Mouse (Mus musculus) heart, embryonic 10.5 days (tissue): ENCODE measurements around the gene Glod5. TPM values are rescaled to one million over a fixed set of nuclear protein-coding genes. Genes with fewer than 3 reads are reported as not detected.

Experiments
- DNase-seq: peaks from one replicate; pipeline ENCODE4 v3.0.0-alpha.2; 2017; ENCODE audit warnings: low spot score
- H3K27ac ChIP-seq: fragments of 300-500 bp; sonication (generic); 2 replicates; pipeline ENCODE4 v1.5.1; 2016; ENCODE audit warnings: mild to moderate bottlenecking
- H3K27me3 ChIP-seq: fragments of 300-500 bp; sonication (generic); 2 replicates; pipeline ENCODE4 v1.6.1; 2016; ENCODE audit warnings: mild to moderate bottlenecking; ENCODE audit not compliant: poor library complexity, insufficient read depth, severe bottlenecking
- H3K36me3 ChIP-seq: fragments of 300-500 bp; sonication (generic); 2 replicates; pipeline ENCODE4 v1.6.1; 2016; ENCODE audit warnings: mild to moderate bottlenecking, moderate library complexity
- H3K4me1 ChIP-seq: fragments of 300-500 bp; sonication (generic); 2 replicates; pipeline ENCODE4 v1.6.1; 2016; ENCODE audit warnings: mild to moderate bottlenecking
- H3K4me3 ChIP-seq: fragments of 300-500 bp; sonication (generic); 2 replicates; pipeline ENCODE4 v1.5.1; 2016; ENCODE audit warnings: mild to moderate bottlenecking, moderate library complexity
- H3K9me3 ChIP-seq: fragments of 300-500 bp; sonication (generic); 2 replicates; pipeline ENCODE4 v1.6.1; 2016; ENCODE audit warnings: mild to moderate bottlenecking, moderate library complexity
- whole genome bisulfite sequencing: fragments of 180-500 bp; shearing (Covaris S2); methylation state at CpG from one replicate; pipeline ENCODE4 v1.1.7; 2016; 5-methylcytosine and 5-hydroxymethylcytosine counted together
- polyA plus RNA-seq: library from polyadenylated mRNA; unstranded; fragments of >200 nt; fragmentation: Nextera tagmentation; extraction: Ambion mirVana; gene quantifications from 2 replicates; pipeline ENCODE4 v1.2.1, GENCODE M21; 2016

Glod5 gene
- polyA plus RNA-seq, 1 experiment from 2014 or later: not detected

- Histone ChIP-seq H3K9me3 (no peaks in the 10 kb centered on the region), H3K4me1 (no peaks in the 10 kb centered on the region), H3K36me3 (no peaks in the 10 kb centered on the region), H3K4me3 (no peak overlapping the region), H3K27me3 (no peaks in the 10 kb centered on the region), H3K27ac (0 out of 2 replicates have a peak overlapping the region, but pooled peaks have one; percentile 36)
- WGBS: 41% methylated on average over 5 of the region's 5 CpGs
- DNase-seq: no peak
Observed at GRCm38 (mm10) chrX:8002001-8002400, 16.3 kb downstream of the Glod5 start.

- Histone ChIP-seq H3K27ac (no peak overlapping the region), H3K27me3 (no peaks in the 10 kb centered on the region), H3K36me3 (no peaks in the 10 kb centered on the region), H3K4me3 (no peak overlapping the region), H3K4me1 (no peaks in the 10 kb centered on the region), H3K9me3 (no peaks in the 10 kb centered on the region)
- 79% methylated on average over 3 of the region's 3 CpGs for WGBS
- DNase-seq: no peak
Observed at GRCm38 (mm10) chrX:8000546-8001192, 17.6 kb downstream of the Glod5 start.

- Histone ChIP-seq H3K4me3 (no peak overlapping the region), H3K36me3 (no peaks in the 10 kb centered on the region), H3K9me3 (no peaks in the 10 kb centered on the region), H3K4me1 (no peaks in the 10 kb centered on the region), H3K27me3 (no peaks in the 10 kb centered on the region), H3K27ac (no peak overlapping the region)
- peak; percentile 76 for DNase-seq
- WGBS: 49% methylated on average over 10 of the region's 10 CpGs
Observed at GRCm38 (mm10) chrX:7993068-7993735, 25.1 kb downstream of the Glod5 start.

GRCm38 (mm10) chrX:7992379-7993067 lies 25.8 kb downstream of the Glod5 start:
- Histone ChIP-seq H3K4me1 (no peaks in the 10 kb centered on the region), H3K27ac (0 out of 2 replicates have a peak overlapping the region, but pooled peaks have one; percentile 29), H3K27me3 (no peaks in the 10 kb centered on the region), H3K4me3 (no peak overlapping the region), H3K36me3 (no peaks in the 10 kb centered on the region), H3K9me3 (no peaks in the 10 kb centered on the region)
- no peak for DNase-seq
- WGBS: 60% methylated on average over 8 of the region's 8 CpGs

GRCm38 (mm10) chrX:7981368-7981767 lies 36.9 kb downstream of the Glod5 start:
- no peak for DNase-seq
- Histone ChIP-seq H3K27me3 (no peaks in the 10 kb centered on the region), H3K36me3 (no peaks in the 10 kb centered on the region), H3K4me1 (no peaks in the 10 kb centered on the region), H3K4me3 (no peak overlapping the region), H3K9me3 (no peaks in the 10 kb centered on the region), H3K27ac (no peak overlapping the region)
- WGBS: 87% methylated on average over 7 of the region's 7 CpGs

GRCm38 (mm10) chrX:7977892-7978291 lies 40.4 kb downstream of the Glod5 start, which contains the start of gene Gata1:
TSS of gene Gata1 (minus strand) at chrX:7978071.
- no peaks in the 10 kb centered on the region for H3K4me1 ChIP-seq
- DNase-seq: no peak
- H3K36me3 ChIP-seq: no peaks in the 10 kb centered on the region
- WGBS: 93% methylated on average over 11 of the region's 11 CpGs
- H3K9me3 ChIP-seq: no peaks in the 10 kb centered on the region
- no peak within 1 kb of the TSS for H3K4me3 ChIP-seq
- H3K27ac ChIP-seq: no peak within 1 kb of the TSS
- H3K27me3 ChIP-seq: no peaks in the 10 kb centered on the region

- peak; percentile 82 for DNase-seq
- WGBS: 54% methylated on average over 4 of the region's 4 CpGs
- H3K36me3 ChIP-seq: no peaks in the 10 kb centered on the region
Observed at GRCm38 (mm10) chrX:7971292-7971691, 47.0 kb downstream of the Glod5 start.

GRCm38 (mm10) chrX:7968899-7969298 lies 49.4 kb downstream of the Glod5 start:
- no peaks in the 10 kb centered on the region for H3K36me3 ChIP-seq
- H3K27ac ChIP-seq: no peak overlapping the region
- H3K4me3 ChIP-seq: no peak overlapping the region
- H3K27me3 ChIP-seq: no peaks in the 10 kb centered on the region
- no peaks in the 10 kb centered on the region for H3K9me3 ChIP-seq
- no peak for DNase-seq
- WGBS: 78% methylated on average over 3 of the region's 3 CpGs
- no peaks in the 10 kb centered on the region for H3K4me1 ChIP-seq

More at GRCm38 (mm10) chrX:7971292-7971691, 47.0 kb downstream of the Glod5 start:
- no peaks in the 10 kb centered on the region for H3K4me1 ChIP-seq
- H3K9me3 ChIP-seq: no peaks in the 10 kb centered on the region
- no peaks in the 10 kb centered on the region for H3K27me3 ChIP-seq
- H3K27ac ChIP-seq: no peak overlapping the region
- no peak overlapping the region for H3K4me3 ChIP-seq

GRCm38 (mm10) chrX:7968226-7968625 lies 50.1 kb downstream of the Glod5 start:
- WGBS: 50% methylated on average over 8 of the region's 8 CpGs
- DNase-seq: no peak
- Histone ChIP-seq H3K27ac (no peak overlapping the region), H3K4me1 (no peaks in the 10 kb centered on the region), H3K4me3 (0 out of 2 replicates have a peak overlapping the region, but pooled peaks have one; percentile 12), H3K27me3 (no peaks in the 10 kb centered on the region), H3K36me3 (no peaks in the 10 kb centered on the region), H3K9me3 (no peaks in the 10 kb centered on the region)

- no peaks in the 10 kb centered on the region for H3K9me3 ChIP-seq
- H3K27ac ChIP-seq: no peak overlapping the region
- WGBS: 65% methylated on average over 7 of the region's 9 CpGs
- peak; percentile 86 for DNase-seq
- no peak overlapping the region for H3K4me3 ChIP-seq
- no peaks in the 10 kb centered on the region for H3K27me3 ChIP-seq
- H3K36me3 ChIP-seq: no peaks in the 10 kb centered on the region
- no peaks in the 10 kb centered on the region for H3K4me1 ChIP-seq
Observed at GRCm38 (mm10) chrX:7967596-7968201, 50.6 kb downstream of the Glod5 start.

- H3K9me3 ChIP-seq: no peaks in the 10 kb centered on the region
- WGBS: 35% methylated on average over 4 of the region's 4 CpGs
- no peaks in the 10 kb centered on the region for H3K36me3 ChIP-seq
- H3K4me3 ChIP-seq: peak overlapping the region; percentile 36
- DNase-seq: no peak
- H3K27me3 ChIP-seq: no peaks in the 10 kb centered on the region
- no peaks in the 10 kb centered on the region for H3K4me1 ChIP-seq
- H3K27ac ChIP-seq: no peak overlapping the region; the same call in 1 of the 2 replicates
Observed at GRCm38 (mm10) chrX:7966161-7966560, 52.1 kb downstream of the Glod5 start.

GRCm38 (mm10) chrX:7963829-7964626 lies 54.3 kb downstream of the Glod5 start:
- Histone ChIP-seq H3K9me3 (no peaks in the 10 kb centered on the region), H3K36me3 (no peaks in the 10 kb centered on the region), H3K4me3 (no peak overlapping the region), H3K27me3 (no peaks in the 10 kb centered on the region), H3K4me1 (no peaks in the 10 kb centered on the region), H3K27ac (no peak overlapping the region)
- 63% methylated on average over 7 of the region's 7 CpGs for WGBS
- no peak for DNase-seq
